Mouse (Mus musculus) heart, postnatal 4 days (tissue): Measurements from ENCODE around the gene Tor2a. TPM values are rescaled to one million over a fixed set of nuclear protein-coding genes. Genes with fewer than 3 reads are reported as not detected.
A peak's percentile ranks its signal among the peaks of the same experiment; 100 is the strongest.

Experiments
- DNase-seq: peaks from one replicate; pipeline ENCODE4 v3.0.0; 2021
- total RNA-seq, 2 experiments: library from RNA; stranded (reverse); gene quantifications; 2 replicates each; pipeline ENCODE4 v1.2.3; 2021

Gene Tor2a
- total RNA-seq, 2 experiments from 2014 or later: 16.7 to 18.6 TPM

DNA sequence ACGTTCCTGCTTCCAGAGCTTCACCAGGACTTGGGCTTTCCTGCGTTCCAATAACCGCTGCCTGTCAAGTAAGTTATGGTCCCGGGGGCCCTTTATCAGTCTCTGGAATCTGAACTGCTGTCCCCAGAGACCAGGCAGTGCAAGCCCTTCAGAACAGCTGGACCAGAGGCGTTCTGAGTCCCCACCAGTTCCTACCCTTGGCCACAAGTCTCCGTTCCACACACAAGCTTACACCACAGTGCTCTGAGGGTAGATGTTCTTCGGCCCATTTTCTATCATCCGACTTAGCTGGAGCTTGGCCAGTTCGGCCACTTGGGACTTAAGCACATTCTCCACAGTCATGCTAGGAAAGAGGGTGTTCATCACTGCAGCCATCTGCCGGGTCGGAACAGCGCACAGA, 10.2 kb downstream of the Tor2a start:
- no peak for DNase-seq

DNA sequence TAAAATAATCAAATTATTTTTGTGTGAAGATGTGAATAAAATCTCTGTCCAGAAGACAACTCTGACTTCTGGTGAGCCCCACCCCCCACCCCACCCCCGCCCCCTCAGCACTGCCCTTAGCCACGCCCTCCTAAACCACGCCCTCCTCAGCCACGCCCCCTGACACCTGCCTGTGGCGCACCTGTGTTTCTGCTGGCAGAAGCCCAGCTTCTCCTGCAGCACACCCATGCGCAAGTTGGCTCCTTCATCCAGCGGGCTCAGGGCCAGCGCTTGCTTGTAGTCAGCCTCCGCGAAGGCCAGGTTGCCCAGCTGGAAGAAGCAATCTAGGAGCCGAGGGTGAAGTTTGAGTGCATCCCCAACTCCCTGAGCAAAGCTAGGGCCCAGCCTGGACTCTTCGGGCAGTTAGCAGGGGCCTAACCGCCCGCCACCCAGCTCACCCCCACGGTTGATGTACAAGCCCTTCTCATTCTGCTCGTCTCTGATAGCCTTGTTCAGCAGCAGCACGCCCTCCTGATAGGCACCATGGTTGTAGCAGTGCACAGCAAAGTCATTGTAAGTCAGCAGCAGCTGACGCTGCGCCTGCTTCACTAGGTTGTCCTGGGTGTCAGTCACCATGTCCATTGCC, 11.7 kb downstream of the Tor2a start:
- DNase-seq: no peak

DNA sequence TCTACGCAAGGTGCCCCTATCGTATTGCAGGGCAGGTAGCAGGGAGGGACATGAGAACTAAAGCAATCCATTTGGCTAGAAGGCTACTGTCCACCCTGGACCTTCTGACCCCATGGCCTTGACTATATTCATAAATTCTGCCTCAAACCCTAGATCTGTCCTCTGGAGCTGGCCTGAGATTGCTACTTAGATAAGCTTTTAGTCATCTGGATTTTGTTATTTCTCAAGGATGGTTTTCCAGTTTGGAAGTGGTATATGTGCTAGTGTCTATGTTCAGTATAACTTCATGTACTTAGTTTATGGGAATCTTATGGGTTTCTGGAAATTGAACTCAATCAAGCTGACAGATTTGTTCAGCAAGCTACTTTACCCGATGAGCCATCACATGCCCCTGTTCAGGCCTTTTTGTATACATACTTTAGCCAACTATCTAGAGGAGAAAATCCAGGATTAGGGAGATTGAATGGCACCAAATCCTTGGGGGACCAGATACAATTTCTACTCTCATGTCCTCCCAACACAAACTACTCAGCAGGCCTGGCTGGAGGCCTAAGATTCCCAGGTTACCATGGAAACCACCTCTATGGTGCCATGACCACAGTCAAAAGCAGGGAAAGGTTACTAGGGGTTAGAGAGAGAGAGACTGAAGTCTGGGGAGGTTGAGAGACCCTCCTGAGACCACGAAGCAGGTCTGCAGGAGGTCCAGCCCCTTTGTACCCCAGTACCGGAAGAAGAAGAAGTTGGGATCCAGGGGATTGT, 12.5 kb downstream of the Tor2a start:
- no peak for DNase-seq

DNA sequence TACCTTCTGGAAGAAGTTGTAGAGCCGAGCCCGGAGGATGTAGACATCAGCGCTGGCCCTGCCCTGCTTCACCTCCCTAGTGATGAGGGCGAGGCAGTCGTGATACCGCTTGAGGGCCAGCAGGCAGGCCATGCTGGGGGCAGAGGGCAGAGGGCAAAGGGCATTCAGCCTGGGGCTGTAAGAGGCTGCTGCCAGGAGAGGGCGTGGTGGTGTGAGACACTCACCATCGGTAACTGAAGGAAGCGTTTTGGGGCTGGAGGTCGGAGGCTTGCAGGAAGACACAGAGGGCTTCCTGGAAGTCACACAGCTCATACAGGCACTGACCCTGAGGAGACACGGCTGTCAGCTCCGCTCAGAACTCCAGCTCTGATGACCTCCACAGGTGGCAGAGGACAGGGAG, 14.9 kb downstream of the Tor2a start:
- DNase-seq: no peak

DNA sequence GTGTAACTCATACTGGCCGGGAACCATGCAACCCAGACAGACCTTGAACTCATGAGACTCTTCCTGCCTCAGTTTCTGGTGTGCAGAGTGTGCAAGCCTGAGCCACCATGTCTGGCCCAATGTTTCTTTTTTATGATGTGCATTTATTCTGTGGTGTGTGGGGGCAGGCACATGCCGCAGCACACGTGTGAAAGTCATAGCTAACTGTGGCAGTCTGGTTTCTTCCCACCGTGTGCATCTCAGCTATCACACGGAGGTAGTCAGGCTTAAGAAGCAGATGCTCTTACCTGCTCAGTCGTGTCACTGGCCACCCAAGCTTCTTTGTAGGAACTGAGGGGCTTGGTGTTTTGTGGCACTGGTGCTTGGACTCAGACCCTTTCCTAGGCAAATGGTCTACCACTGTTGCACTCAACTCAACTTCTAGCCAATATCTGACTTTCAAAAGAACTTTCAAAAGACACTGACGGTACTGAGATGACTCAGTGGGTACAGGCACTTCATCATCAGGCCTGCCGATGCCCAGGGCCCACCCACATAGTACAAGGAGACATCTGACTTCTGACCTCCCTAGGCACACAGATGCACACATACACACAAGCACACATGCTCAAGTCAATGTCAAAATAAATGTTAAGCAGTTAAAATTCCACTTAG, 15.7 kb downstream of the Tor2a start:
- DNase-seq: no peak

DNA sequence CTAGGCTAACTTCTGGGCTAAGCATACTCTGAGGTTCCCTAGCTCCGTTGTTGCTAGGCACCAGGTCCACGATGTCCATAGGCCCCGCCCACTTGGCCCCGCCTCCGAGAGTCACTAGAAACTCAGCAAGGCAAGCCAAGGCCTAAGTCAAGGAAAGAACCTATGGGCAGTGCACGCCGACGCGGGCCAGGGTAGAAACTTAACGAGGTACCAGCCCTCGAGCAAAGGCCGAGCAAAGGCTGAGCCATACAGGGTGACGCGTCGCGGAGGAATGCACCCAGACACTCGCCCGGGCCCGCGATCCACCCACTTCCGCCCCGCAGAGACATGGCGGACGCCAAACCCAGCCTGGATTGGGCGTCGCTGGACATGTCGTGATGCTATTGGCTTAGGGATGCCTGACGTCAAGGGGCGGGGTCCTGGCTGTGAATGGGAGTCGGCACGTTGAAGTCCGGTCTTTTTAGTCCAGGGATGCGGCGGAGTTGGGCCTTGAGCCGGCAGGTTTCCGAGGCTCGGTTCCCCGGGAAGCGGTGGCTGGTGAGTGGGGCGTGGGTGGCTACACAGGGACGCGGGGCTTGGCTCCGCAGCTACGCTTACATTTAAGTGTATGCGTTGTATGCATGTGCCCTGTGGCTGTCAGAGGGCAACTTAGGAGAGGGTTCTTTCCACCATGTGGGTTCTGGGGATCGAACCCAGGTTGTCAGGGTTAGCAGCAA, 18.5 kb downstream of the Tor2a start, which contains the start of the genes Ttc16 and Ptrh1:
Gene Ttc16, minus strand, starts transcription at position 275 of the 716 bp plus-strand sequence.
Gene Ptrh1, plus strand, starts transcription at position 428 of the 716 bp plus-strand sequence.
- peak; percentile 99 for DNase-seq

DNA sequence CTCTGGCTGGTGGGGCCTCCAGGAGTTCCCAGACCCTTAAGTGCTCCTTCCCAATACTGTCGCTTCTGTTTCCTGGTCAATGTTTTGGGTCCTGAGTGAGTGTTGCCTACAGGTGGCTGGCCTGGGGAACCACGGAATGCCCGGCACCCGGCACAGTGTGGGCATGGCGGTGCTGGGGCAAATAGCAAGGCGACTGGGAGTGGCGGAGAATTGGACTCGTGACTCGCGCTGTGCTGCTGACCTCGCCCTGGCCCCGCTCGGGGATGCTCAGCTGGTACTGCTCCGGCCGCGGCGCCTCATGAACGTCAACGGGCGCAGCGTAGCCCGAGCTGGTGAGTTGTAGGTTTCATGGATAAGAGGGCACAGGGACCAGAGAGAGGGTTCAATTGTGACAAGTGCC, 19.2 kb downstream of the Tor2a start:
- no peak for DNase-seq

DNA sequence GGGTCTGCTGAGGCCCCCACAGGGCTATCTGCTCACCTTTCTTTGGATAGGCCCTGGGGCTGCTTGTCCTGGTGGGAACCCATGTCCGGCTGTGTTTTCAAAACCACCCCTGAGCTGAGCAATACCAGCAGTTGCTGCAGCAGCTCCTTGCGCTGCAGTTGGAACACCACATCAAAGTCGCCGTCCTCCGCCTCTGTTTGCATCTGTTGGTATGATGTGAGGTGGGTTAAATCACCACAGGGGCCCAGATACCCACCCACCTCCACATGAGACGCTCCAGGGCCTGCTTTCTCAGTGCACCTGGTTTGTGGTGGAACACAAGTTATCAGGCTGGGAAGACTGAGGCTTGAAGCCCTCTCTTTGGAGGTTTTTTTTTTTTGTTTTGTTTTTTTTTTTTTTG, 21.0 kb downstream of the Tor2a start:
- no peak for DNase-seq

DNA sequence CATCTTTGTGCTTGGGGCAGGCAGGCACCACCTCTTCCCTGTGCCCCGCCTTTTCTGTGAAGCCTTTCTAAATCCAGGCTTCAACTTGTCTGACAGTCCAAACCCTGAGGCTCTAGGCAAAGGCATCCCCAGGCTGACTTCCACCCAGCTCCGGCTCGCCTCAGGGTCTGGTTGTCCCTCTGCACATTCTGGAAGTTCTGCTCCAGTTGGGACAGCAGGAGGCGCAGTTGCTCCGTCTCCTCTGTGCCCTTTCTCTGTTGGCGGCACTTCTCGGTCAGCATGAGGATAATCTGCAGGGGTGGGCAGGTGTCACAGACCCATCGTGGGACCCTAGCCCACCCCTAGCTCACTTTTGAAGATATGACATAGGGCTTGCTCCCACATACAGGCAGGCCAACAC, 22.1 kb downstream of the Tor2a start:
- DNase-seq: peak; percentile 85

DNA sequence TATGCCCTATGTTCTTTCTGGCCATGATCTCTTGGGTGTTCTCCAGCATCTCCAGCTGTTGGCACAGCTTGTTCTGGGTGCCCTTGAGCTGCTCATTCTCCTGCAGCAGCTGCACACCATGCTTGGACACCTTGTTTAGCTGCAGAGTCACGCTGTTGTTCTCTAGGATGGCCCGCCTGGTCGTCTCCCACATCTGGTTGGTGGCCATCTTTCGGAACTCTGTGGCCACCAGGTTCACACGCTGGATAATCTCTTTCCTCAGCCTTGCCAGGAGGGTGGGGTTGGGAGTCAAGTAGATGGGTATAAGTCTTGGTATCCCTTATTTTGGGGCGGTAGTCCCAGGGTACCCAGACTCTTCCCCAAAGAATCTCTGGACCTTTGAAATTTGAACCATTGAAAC, 22.7 kb downstream of the Tor2a start:
- DNase-seq: no peak

DNA sequence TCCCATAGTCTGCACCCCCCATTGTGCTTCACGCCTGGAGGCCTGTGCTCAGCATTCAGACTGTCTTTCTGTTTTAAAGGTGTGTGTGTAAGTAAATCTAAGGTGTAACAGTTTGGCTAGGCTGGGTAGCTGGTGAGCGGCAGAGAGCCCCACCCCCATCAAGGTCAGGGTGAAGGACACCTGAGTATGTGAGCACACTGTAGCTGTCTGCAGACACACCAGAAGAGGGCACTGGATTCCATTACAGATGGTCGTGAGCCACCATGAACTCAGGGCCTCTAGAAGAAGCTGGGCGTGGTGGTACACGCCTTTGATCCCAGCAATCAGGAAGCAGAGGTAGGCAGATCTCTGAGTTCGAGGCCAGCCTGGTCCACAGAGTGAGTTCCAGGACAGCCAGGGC, 24.7 kb downstream of the Tor2a start:
- DNase-seq: no peak

DNA sequence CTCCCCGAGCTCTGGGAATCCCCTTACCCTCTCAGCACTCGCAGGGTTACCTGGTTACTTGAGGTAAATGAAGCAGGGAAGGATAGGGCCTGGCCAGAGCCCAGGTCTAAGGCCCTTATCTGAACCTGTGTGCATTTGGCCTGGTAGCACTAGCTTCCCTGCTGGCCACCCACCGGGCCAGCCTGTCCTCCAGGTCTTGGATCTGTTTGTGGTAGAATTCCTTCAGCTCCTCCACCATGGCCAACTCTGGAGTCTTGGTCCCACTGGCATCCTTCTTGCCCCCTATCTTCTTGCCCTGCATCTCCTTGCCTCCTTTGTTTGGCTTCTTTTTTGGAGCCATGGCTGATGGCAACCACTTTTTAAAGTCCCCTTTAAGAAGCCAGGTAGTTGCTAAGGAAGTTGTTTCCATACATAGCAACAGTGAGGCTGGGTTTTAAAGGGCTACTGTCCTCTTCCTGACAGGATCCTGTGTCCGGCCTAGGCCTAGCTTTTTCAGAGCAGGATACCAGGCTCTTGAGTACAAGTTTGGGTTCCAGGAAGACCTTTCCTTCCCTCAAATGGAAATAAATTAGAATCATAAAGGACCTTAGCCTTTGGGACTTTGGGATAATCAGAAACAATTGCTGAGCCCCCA, 27.1 kb downstream of the Tor2a start, which contains the start of gene Cfap157:
Gene Cfap157, minus strand, starts transcription at position 381 of the 634 bp plus-strand sequence.
- DNase-seq: peak; percentile 53

DNA sequence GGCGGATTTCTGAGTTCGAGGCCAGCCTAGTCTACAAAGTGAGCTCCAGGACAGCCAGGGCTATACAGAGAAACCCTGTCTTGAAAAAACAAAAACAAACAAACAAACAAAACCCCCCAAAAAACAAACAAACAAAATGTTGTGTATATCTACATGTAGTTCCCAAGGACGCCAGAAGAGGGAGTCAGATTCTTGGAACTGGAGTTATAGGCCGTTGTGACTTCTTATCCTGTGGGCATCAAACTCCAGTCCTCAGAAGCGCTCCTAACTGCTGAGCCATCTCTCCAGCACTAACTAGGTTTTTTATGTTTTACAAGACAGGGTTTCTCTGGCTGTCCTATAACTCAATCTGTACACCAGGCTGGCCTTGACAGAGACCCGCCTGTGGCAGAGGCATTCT, 30.1 kb downstream of the Tor2a start:
- no peak for DNase-seq

DNA sequence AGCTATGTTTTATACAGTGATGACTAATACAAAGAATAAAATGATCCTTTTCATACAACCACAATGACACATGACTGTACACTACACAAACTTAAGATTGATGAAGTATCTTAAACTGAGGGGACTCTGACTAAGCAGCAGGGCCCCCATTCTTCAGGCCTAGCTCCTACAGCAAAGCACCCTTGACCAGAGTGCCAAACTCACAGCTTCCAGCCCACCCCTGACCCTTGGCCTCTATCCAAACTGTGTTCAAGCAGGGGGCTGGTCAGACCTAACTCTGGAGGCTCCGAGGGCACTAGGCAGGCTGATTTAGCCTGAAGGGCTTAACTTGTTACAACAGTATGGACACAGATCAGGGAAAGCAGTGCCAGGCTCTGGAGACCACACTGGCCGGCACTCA, 31.5 kb downstream of the Tor2a start:
- no peak for DNase-seq

DNA sequence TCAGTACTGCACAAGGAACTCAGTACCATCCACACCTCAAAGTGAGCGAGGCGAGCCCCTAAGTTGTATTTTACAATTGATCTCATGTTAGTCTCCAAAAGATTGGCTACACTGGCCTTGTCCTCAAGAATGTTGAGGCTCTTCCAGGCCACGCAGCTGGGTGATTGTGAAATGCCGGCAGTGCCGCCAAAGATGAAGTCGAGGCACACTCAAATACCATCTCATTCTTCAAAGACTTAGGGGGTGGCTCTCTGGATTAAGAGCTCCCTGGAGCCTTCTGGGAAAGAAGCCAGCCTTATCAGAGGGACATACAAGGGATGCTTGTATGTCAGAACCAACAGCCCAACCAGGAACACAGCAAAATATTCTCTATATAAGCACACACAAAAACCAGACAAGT, 34.3 kb downstream of the Tor2a start:
- DNase-seq: peak; percentile 53

DNA sequence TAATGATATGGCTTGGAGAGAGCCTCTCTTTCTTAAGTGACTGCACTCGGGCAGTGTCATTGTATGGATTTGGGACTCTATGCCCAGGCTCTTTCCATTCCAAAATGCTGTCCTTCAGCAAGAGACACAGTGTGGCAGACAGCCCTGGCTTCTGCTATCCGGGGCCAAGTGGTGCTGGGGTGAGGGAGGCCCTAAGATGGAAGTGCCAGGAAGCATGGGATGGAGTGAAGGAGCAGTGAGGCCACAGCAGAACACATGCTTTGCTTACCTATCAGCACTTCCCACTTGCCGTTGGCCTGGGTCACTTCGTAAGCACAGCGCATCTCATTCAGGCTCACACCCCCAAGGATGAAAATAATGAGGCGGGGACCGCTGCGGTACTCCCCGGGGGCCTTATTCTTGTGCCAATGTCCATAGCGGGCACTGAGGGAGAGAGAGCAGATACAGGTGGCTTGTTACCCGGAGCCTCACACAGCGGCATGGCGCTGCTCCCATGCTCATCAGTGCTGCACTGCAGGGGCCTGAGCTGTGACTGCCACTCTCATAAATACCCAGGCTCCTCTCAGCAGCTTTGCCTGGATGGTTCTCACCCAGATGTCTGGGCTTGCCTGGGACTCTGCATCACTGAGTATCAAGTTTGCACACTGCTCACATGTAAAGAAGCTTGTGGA, 38.8 kb downstream of the Tor2a start:
- no peak for DNase-seq

DNA sequence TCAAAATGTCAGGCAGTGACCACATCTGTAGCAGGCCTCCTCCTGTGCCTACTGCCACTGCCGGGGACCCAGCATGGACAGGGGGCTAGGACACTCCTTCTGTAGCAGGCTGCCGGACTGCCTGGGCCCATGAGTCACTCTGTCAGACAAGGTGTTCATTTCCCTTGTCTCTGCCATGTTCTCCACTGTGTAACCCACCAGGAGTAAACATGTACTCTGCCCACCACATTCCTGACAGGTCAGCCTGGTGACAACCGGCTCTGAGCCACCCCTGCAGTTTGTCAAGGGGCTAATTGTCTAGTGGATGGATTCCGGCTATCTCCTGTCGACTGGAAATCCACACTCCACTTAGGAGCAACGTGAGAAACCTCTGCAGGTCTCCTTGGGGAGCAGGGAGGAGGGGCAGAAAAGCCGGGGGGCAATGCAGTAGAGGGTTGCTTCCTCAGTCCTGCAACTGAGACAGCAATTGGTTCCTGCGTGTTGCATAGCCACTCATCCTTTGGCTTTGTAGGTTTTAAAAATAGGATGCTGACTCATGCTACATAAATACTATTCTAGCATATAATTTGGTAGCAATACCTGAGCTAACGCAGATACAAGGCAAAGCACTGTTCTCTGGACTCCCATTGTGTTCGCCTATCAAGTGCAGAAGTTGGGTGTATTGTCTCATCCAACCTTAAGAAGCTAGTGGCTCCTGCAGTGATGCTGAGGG, 41.4 kb downstream of the Tor2a start:
- DNase-seq: no peak

DNA sequence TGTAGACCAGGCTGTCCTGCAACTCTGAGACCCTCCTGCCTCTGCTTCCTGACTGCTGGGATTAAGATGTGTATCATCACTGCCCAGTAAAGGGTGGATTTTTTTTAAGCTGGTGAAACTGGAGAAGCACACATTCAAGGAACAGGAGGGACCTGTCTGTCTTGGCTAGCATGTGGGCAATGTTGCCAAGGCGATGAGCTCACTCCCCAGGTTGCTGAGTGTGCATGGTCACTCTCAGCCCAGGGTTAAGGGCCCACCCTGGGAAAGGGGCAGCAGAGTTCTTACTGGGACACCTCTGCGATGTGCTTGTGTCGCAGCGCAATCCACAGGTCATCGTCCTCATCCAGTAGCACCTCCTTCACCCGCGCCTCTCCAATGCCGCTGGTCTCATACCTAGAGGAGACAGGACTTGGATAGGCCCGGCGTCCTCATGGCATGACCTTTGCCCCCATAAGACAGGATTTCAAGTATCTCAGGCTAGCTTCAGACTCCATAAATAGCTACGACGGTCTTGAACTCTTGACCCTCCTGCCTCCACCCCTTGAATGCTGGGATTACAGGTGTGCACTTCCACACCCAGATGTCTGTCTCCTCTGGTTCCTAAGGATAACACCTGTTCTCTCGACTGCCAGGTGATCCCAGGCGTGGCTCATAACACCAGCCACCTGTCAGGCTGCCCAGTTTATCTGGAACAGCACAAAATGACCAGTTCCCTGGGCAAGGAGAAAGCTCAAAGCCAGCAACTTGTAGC, 52.0 kb downstream of the Tor2a start:
- DNase-seq: no peak
